Mouse (Mus musculus): ENCODE measurements around the gene Csrnp1. TPM values are rescaled to one million over a fixed set of nuclear protein-coding genes. Genes with fewer than 3 reads are reported as not detected.

Csrnp1 gene
- polyA plus RNA-seq (2012; ENCODE audit: insufficient read depth, insufficient read length, low replicate concordance, missing spikeins) = not detected in 2 replicates

DNA sequence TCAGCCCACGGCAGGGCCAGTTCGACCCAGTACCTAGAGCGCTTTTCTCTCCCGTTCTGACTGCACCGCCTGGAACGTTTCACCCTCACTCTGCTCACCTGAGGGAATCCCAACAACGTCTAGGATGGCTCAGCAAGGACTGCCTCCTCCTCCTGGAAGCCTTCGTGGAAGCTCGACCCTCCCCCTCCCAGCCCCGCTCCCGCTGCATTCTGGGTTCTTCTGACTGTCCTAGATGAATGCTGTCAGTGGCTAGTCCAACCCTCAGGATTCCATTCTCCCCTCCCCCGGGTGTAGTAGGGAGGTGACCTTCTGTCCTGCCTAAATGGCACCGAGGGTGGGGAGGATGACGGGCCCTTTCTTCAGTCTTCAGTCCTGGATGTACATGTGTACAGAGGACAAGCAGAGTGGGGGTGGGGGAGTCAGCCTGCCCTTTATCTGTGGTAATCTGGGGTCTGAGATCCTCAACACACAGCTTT, at the start of gene Csrnp1:
TSS of gene Csrnp1 (minus strand) at position 123 of the 476 bp plus-strand sequence.
- Histone ChIP-seq H3K27ac (ENCODE audit: insufficient read depth, low read depth, low read length) (0 out of 2 replicates have a peak within 1 kb of the TSS, but pooled peaks have one; percentile 12), H3K4me1 (ENCODE audit: control insufficient read depth, insufficient read depth, low read length) (peaks cover 37% of the 10 kb centered on the region), H3K4me3 (ENCODE audit: insufficient read depth, low read depth, low read length) (peak within 1 kb of the TSS; percentile 68)
- TF ChIP-seq CTCF (IDR thresholded peaks at IDR 0.05; ENCODE audit: insufficient read depth, low read depth, low read length) (no peak), POLR2A (IDR thresholded peaks at IDR 0.05; ENCODE audit: insufficient read depth, low read depth, low read length) (no peak)
- 43% methylated on average over 14 of the region's 14 CpGs for WGBS

DNA sequence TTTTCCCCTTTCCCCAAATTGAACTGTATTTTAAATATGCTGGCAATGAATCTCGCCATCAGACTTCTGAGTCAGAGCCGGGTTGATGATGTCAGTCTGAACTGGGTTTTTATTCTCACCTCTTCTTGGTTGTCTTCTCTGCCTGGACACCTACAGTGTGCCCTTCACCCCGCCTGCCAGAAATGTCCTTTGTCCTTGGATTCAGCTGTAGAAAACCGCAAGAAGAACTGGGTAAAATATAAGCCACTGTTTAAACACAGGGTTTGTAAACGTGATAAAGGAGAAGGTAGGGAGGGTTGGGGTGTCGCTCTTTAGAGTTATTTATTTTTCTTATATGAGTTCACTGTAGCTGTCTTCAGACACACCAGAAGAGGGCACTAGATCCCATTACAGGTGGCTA, 48.3 kb upstream of the Csrnp1 start:
- H3K4me3 ChIP-seq (ENCODE audit: insufficient read depth, low read depth, low read length) = no peak overlapping the region
- H3K27ac ChIP-seq (ENCODE audit: insufficient read depth, low read depth, low read length) = no peak overlapping the region
- WGBS = 92% methylated on average over 6 of the region's 6 CpGs
- TF ChIP-seq POLR2A (IDR thresholded peaks at IDR 0.05; ENCODE audit: insufficient read depth, low read depth, low read length) (no peak), CTCF (IDR thresholded peaks at IDR 0.05; ENCODE audit: insufficient read depth, low read depth, low read length) (no peak)
- peaks cover under 1% of the 10 kb centered on the region; the same call in 1 of the 2 replicates for H3K4me1 ChIP-seq (ENCODE audit: control insufficient read depth, insufficient read depth, low read length)

DNA sequence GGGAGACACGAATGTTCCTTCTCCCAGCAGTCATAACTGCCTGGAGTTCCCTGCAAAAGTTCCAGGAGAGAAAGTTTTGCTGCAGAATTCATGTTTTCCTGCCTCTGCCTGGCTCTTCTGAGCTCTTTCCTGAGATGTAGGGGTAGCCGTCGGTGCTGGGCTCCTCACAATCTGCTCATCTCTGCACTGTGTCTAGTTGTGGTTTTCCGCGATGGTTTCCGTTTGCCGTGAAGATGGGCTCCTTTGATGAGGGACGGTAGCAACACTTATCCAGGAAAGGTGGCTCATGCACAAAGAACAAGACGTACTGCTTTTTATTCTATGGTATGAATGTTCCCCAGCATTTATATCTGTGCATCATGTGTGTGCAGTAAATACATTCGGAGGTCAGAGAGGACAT, 46.0 kb upstream of the Csrnp1 start:
- peaks cover 10% of the 10 kb centered on the region for H3K4me1 ChIP-seq (ENCODE audit: control insufficient read depth, insufficient read depth, low read length)
- no peak overlapping the region for H3K4me3 ChIP-seq (ENCODE audit: insufficient read depth, low read depth, low read length)
- H3K27ac ChIP-seq (ENCODE audit: insufficient read depth, low read depth, low read length) = no peak overlapping the region
- TF ChIP-seq CTCF (IDR thresholded peaks at IDR 0.05; ENCODE audit: insufficient read depth, low read depth, low read length) (no peak), POLR2A (IDR thresholded peaks at IDR 0.05; ENCODE audit: insufficient read depth, low read depth, low read length) (no peak)
- WGBS = 91% methylated on average over 10 of the region's 10 CpGs

DNA sequence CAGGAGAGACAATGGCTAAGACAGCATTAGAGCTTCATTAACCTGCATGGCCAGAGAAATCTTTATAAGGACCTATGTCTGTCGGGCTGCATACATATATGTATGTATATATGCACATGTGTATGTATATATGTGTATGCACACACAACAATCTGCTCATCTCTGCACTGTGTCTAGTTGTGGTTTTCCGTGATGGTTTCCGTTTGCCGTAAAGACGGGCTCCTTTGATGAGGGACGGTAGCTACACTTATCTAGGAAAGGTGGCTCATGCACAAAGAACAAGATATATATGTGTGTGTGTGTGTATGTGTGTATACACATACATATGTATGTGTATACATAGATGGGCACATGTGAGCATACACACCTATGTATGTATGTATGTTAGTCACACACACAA, 45.4 kb upstream of the Csrnp1 start:
- peaks cover 10% of the 10 kb centered on the region for H3K4me1 ChIP-seq (ENCODE audit: control insufficient read depth, insufficient read depth, low read length)
- 96% methylated on average over 6 of the region's 6 CpGs for WGBS
- TF ChIP-seq CTCF (IDR thresholded peaks at IDR 0.05; ENCODE audit: insufficient read depth, low read depth, low read length) (no peak), POLR2A (IDR thresholded peaks at IDR 0.05; ENCODE audit: insufficient read depth, low read depth, low read length) (no peak)
- H3K27ac ChIP-seq (ENCODE audit: insufficient read depth, low read depth, low read length) = no peak overlapping the region
- no peak overlapping the region for H3K4me3 ChIP-seq (ENCODE audit: insufficient read depth, low read depth, low read length)

DNA sequence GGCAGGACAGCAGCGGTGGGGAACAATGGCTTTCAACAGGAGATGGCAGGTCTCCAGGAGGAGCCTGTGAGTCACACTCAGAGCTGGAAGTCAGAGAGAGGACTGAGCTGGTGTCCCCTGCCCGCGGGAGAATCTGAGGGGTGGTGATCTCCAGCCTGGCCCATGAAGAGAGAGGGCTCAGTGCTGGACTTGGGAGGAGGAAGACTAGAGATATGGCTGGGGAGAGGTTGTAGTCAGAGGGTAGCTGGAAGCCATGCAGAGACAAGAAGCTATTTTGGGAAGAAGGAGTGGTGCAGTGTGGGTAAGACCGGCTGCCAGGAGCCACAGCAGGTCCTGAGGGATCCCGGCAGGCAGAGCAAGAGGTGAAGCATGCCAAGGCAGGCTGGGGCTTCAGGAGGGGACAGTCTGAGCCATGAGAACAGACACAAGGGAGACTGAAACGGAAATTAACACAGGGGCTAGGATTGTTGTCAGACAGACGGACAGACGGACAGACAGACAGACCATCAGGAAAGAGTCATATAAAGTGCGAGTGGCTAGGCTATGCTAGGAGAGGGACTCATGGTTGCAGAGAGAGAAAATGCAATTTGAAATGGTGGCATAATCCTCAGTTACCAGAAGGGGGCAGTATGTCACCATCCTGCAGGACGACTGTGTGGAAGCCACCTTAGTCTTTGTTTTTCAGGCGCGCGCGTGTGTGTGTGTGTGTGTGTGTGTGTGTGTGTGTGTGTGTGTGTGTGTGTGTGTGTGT, 43.1 kb upstream of the Csrnp1 start:
- Histone ChIP-seq H3K27ac (ENCODE audit: insufficient read depth, low read depth, low read length) (peak overlapping the region; percentile 11), H3K4me3 (ENCODE audit: insufficient read depth, low read depth, low read length) (no peak overlapping the region), H3K4me1 (ENCODE audit: control insufficient read depth, insufficient read depth, low read length) (peaks cover 10% of the 10 kb centered on the region)
- no peak for TF ChIP-seq CTCF (IDR thresholded peaks at IDR 0.05; ENCODE audit: insufficient read depth, low read depth, low read length)
- TF ChIP-seq POLR2A (IDR thresholded peaks at IDR 0.05; ENCODE audit: insufficient read depth, low read depth, low read length) = no peak
- 8% methylated on average over 11 of the region's 14 CpGs for WGBS

DNA sequence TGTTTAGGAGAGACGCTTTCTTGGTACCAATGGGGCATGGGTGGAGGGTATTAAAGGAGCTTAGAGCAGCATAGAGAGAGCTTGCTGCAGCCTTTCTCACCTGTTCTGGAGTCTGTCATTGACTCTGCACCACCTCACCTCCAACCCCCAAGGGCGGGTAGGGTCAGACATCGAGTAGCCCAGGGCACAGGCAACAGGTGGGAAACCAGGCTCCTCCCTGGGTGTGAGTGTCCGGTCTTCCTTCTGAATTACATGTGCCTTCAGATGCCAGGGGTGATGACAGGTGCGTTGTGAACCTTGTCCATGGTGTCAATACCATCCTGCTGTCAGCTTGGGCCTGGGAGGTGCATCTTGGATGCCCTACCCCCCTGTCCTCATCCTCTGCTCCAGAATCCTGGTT, 40.2 kb upstream of the Csrnp1 start:
- WGBS = 87% methylated on average over 5 of the region's 5 CpGs
- Histone ChIP-seq H3K27ac (ENCODE audit: insufficient read depth, low read depth, low read length) (no peak overlapping the region), H3K4me1 (ENCODE audit: control insufficient read depth, insufficient read depth, low read length) (peaks cover 14% of the 10 kb centered on the region), H3K4me3 (ENCODE audit: insufficient read depth, low read depth, low read length) (no peak overlapping the region)
- TF ChIP-seq POLR2A (IDR thresholded peaks at IDR 0.05; ENCODE audit: insufficient read depth, low read depth, low read length) (no peak), CTCF (IDR thresholded peaks at IDR 0.05; ENCODE audit: insufficient read depth, low read depth, low read length) (no peak)

DNA sequence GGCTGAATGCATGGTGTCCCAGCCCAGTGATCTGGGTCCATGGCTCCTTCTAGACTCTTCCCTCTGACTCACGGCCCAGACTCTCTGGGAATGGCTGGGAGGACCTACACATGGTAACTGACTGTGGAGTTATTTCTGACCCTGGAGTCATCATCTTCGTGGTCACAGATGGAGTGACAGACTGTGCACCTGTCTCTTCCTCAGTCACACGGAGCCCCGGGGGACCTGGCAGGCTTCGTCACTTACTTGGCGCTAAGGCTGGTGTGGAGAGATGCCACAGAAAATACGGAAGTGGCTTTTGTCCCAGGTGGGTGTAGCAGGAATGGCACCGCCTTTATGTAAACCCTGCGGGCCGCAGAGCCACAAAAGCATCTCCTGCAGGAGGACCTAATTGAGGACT, 39.7 kb upstream of the Csrnp1 start:
- TF ChIP-seq CTCF (IDR thresholded peaks at IDR 0.05; ENCODE audit: insufficient read depth, low read depth, low read length) (no peak), POLR2A (IDR thresholded peaks at IDR 0.05; ENCODE audit: insufficient read depth, low read depth, low read length) (no peak)
- WGBS = 68% methylated on average over 10 of the region's 10 CpGs
- H3K27ac ChIP-seq (ENCODE audit: insufficient read depth, low read depth, low read length) = no peak overlapping the region
- H3K4me3 ChIP-seq (ENCODE audit: insufficient read depth, low read depth, low read length) = no peak overlapping the region
- peaks cover 14% of the 10 kb centered on the region for H3K4me1 ChIP-seq (ENCODE audit: control insufficient read depth, insufficient read depth, low read length)

DNA sequence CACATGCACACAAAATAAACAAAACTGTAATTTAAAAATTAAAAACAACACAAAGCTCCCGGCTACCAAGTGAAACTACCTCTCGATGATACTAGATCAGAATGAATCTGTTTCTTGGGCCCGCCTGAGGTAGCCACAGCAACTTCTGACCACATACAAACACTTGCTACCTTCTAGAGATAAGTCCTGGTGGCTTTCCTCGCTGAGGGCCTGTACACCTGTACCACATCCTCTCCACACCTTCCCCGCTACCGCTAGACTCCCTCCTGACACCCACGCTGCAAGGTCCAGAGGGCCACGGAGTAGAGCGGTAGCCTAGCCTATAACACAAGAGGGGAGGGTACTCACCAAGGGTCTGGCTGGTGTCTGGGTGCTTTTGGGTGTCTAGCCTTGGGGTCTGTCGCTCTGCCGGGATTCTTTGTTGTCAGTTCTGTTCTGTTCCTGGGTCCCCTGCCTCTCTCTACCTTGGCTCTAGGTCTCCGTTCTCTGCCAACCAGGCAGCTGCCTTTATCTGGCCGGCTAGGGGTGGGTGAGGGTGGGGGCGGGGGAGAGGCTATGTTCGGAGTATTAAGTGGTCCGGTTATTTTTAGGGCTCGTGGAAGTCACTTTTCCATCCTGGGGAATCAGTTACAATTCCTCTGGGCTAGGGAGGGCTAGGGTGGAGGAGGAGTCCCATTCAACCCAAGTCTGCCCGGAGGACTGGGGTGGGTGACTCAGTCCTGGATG, 38.8 kb upstream of the Csrnp1 start, which contains the start of gene Xirp1:
TSS of gene Xirp1 (minus strand) at position 513 of the 726 bp plus-strand sequence.
- no peak within 1 kb of the TSS for H3K27ac ChIP-seq (ENCODE audit: insufficient read depth, low read depth, low read length)
- TF ChIP-seq CTCF (IDR thresholded peaks at IDR 0.05; ENCODE audit: insufficient read depth, low read depth, low read length) = no peak
- TF ChIP-seq POLR2A (IDR thresholded peaks at IDR 0.05; ENCODE audit: insufficient read depth, low read depth, low read length) = no peak
- 84% methylated on average over 18 of the region's 18 CpGs for WGBS
- no peak within 1 kb of the TSS for H3K4me3 ChIP-seq (ENCODE audit: insufficient read depth, low read depth, low read length)
- H3K4me1 ChIP-seq (ENCODE audit: control insufficient read depth, insufficient read depth, low read length) = peaks cover 14% of the 10 kb centered on the region

DNA sequence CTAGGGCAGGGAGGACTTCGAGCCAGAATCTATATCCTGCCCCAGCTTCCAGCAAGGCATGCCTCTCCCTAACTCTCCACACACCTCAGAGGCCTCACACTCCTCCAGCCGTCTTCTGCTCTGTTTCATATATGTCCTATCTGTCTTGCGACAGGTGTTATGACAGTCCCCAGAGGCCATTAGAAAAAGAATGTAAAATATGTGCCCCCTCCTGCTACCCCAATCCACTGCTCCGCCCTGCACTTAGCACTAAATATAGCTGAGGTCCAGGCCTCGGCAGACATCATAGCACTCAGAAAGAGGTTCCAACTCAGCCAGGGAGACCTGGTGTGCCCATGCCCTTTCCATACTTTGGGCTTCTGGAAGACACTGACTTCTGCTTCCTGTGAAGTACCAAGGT, 36.7 kb upstream of the Csrnp1 start:
- Histone ChIP-seq H3K4me1 (ENCODE audit: control insufficient read depth, insufficient read depth, low read length) (peaks cover 4% of the 10 kb centered on the region; the same call in 1 of the 2 replicates), H3K27ac (ENCODE audit: insufficient read depth, low read depth, low read length) (no peak overlapping the region), H3K4me3 (ENCODE audit: insufficient read depth, low read depth, low read length) (no peak overlapping the region)
- no peak for TF ChIP-seq POLR2A (IDR thresholded peaks at IDR 0.05; ENCODE audit: insufficient read depth, low read depth, low read length)
- TF ChIP-seq CTCF (IDR thresholded peaks at IDR 0.05; ENCODE audit: insufficient read depth, low read depth, low read length) = no peak
- 83% methylated on average over 5 of the region's 5 CpGs for WGBS
